In genomic region chr6:5858371-5858770, GRCm38 (mm10) we compare ENCODE assay signal across 8 mouse cellular contexts.
DNase-seq lines count a peak whose midpoint lies in the region; ATAC-seq and TF ChIP-seq lines count a peak whose summit lies in the region.

No protein-coding gene starts in this region.

- peak; percentile 32 for DNase-seq in gastrocnemius, adult 2 months
- no peak for DNase-seq in gastrocnemius, adult 8-10 months (ENCODE audit: low spot score in 2 of 2)
- DNase-seq in ES-CJ7 (ENCODE audit: low read depth, low spot score): peak; percentile 13
- DNase-seq in cerebellum, postnatal 25 days: peak; percentile 54 to 75
- peak; percentile 27 for DNase-seq in large intestine, adult 2 months (ENCODE audit: low read depth, low spot score)
- peak; percentile 95 for DNase-seq in midbrain, embryonic 11.5 days (ENCODE audit: low spot score, missing footprints)

- WGBS in heart, embryonic 14.5 days: 12% methylated on average over 12 of the region's 12 CpGs
- WGBS in large intestine, adult 2 months: 10% methylated on average over 12 of the region's 12 CpGs
- 19% methylated on average over 12 of the region's 12 CpGs for WGBS in midbrain, embryonic 11.5 days

- peak; percentile 78 for TF ChIP-seq CTCF in gastrocnemius, adult 2 months (IDR thresholded peaks at IDR 0.05)

- peak overlapping the region; percentile 63 for H3K4me3 ChIP-seq in gastrocnemius, adult 2 months
- peak overlapping the region in 1 of 2 experiments; percentile 14; a peak in 2 of 4 replicates for H3K4me3 ChIP-seq in heart, embryonic 14.5 days (ENCODE audit: control insufficient read depth in 1 of 2, insufficient read depth in 1 of 2, low read depth in 1 of 2, low read length in 2 of 2)
- H3K4me3 ChIP-seq in midbrain, embryonic 11.5 days (ENCODE audit: low read depth, low read length): no peak overlapping the region

- intact Hi-C loops in gastrocnemius, adult 2 months (cut with DNase I): loop anchor here (10.0 kb wide), 1 partner anchor 1056 kb away; no protein-coding TSS in a partner anchor

- ATAC-seq in heart, embryonic 14.5 days (ENCODE audit: insufficient number of reproducible peaks, insufficient read depth, low FRiP score, low read depth): no peak
- no peak for ATAC-seq in midbrain, embryonic 11.5 days (ENCODE audit: low FRiP score)
- no peak for ATAC-seq in monocyte, adult 5-6 weeks (replicated peaks; ENCODE audit: insufficient number of reproducible peaks, low FRiP score, low TSS enrichment, poor library complexity, severe bottlenecking)

- H3K4me1 ChIP-seq in heart, embryonic 14.5 days (ENCODE audit: control insufficient read depth in 2 of 2, insufficient read depth in 2 of 2, low read length in 2 of 2): no peaks in the 10 kb centered on the region
- H3K4me1 ChIP-seq in midbrain, embryonic 11.5 days (ENCODE audit: control insufficient read depth, insufficient read depth, low read length): no peaks in the 10 kb centered on the region

- H3K27me3 ChIP-seq in heart, embryonic 14.5 days (ENCODE audit: control insufficient read depth, insufficient read depth, low read length): no peaks in the 10 kb centered on the region
- H3K27me3 ChIP-seq in midbrain, embryonic 11.5 days (ENCODE audit: control insufficient read depth, insufficient read depth, low read length): no peaks in the 10 kb centered on the region

- peak overlapping the region; percentile 60 for H3K4me2 ChIP-seq in heart, embryonic 14.5 days (ENCODE audit: low read length)
- H3K4me2 ChIP-seq in midbrain, embryonic 11.5 days: no peak overlapping the region

- H3K27ac ChIP-seq in gastrocnemius, adult 2 months: no peak overlapping the region
- H3K27ac ChIP-seq in heart, embryonic 14.5 days (replicated peaks in 1 of 2; ENCODE audit: control insufficient read depth in 1 of 2, insufficient read depth in 1 of 2, low read depth in 2 of 2, low read length in 2 of 2): no peak overlapping the region
- no peak overlapping the region for H3K27ac ChIP-seq in midbrain, embryonic 11.5 days (ENCODE audit: low read depth, low read length)

- H3K36me3 ChIP-seq in heart, embryonic 14.5 days (ENCODE audit: control insufficient read depth, insufficient read depth, low read length): no peaks in the 10 kb centered on the region
- H3K36me3 ChIP-seq in midbrain, embryonic 11.5 days (ENCODE audit: control insufficient read depth, insufficient read depth, low read length): no peaks in the 10 kb centered on the region

- H3K9ac ChIP-seq in heart, embryonic 14.5 days (ENCODE audit: low read length): no peak overlapping the region
- H3K9ac ChIP-seq in midbrain, embryonic 11.5 days (ENCODE audit: low read length): no peak overlapping the region

- no peaks in the 10 kb centered on the region for H3K9me3 ChIP-seq in heart, embryonic 14.5 days (ENCODE audit: control insufficient read depth, low read length)
- no peaks in the 10 kb centered on the region for H3K9me3 ChIP-seq in midbrain, embryonic 11.5 days (ENCODE audit: control insufficient read depth, low read length)

Comparison
In these comparisons a context has a peak if more than half of its experiments do, and no peak if none do; other contexts are left out.
1. DNase-seq: peak in gastrocnemius, adult 2 months (single experiment), ES-CJ7 (single experiment), cerebellum, postnatal 25 days (2 of 2), large intestine, adult 2 months (single experiment) and midbrain, embryonic 11.5 days (single experiment); none in gastrocnemius, adult 8-10 months (0 of 2).